Mouse (Mus musculus): ENCODE data around the gene Szt2.

GRCm38 (mm10) chr4:118357504-118357903 lies 51.6 kb downstream of the Szt2 start:
- TF ChIP-seq CTCF (conservative IDR thresholded peaks at IDR 0.05; ENCODE audit: low read length) = no peak
- no peak for TF ChIP-seq POU5F1 (IDR thresholded peaks at IDR 0.05; ENCODE audit: borderline replicate concordance, low read length)
